Mouse (Mus musculus) G1E (cell line): Measurements from ENCODE around the gene Apoa2.

ENCODE experiments used
- CTCF ChIP-seq: IDR thresholded peaks from 2 replicates; pipeline ENCODE4 v1.5.1; 2012; ENCODE audit warnings: low read depth, low read length, inconsistent platforms, mixed read lengths
- GATA1 ChIP-seq: IDR thresholded peaks from 2 replicates; pipeline ENCODE4 v1.6.1; 2012; ENCODE audit warnings: borderline replicate concordance, low read length, inconsistent platforms, mixed read lengths
- GATA2 ChIP-seq: IDR thresholded peaks from 2 replicates; pipeline ENCODE4 v1.6.1; 2012; ENCODE audit warnings: low read depth, low read length, inconsistent platforms, borderline replicate concordance

GRCm38 (mm10) chr1:171275144-171275734 lies 50.4 kb downstream of the Apoa2 start:
- TF ChIP-seq CTCF: no peak
- TF ChIP-seq GATA1: no peak
- no peak for TF ChIP-seq GATA2
